Mouse (Mus musculus) embryonic fibroblast, embryonic 13.5 days (primary cell): Measurements from ENCODE around the gene Nle1.

Experiments
- CTCF ChIP-seq: IDR thresholded peaks from 2 replicates; pipeline ENCODE4 v1.5.1; 2011; ENCODE audit warnings: mild to moderate bottlenecking, control low read depth, low read length, moderate library complexity, borderline replicate concordance; ENCODE audit not compliant: insufficient read depth
- POLR2A ChIP-seq: IDR thresholded peaks from 2 replicates; pipeline ENCODE4 v1.6.1; 2011; ENCODE audit warnings: low read depth, mild to moderate bottlenecking, control low read depth, low read length, moderate library complexity

- TF ChIP-seq POLR2A (no peak), CTCF (no peak)
These were observed 42.7 kb upstream of the Nle1 start, which contains the start of gene Slfn5 for GRCm38 (mm10) chr11:82950736-82951481.
